24 mouse cellular contexts compared by ENCODE assay signal in genomic region chr11:118219066-118219465, GRCm38 (mm10).
"Had no signal": no experiment of that assay in that cellular context is flagged by ENCODE, and none has a peak within 500 bp of the region (broad histone marks: within the 10 kb centered on the region; RNA-seq: fewer than 3 reads in every experiment).

No protein-coding gene starts in this region.

- ATAC-seq: hindbrain, postnatal 0 days; inflammation-experienced regulatory T-cells, adult 6 months; intestine, embryonic 15.5 days; intestine, postnatal 0 days had no signal

- H3K4me3 ChIP-seq: heart, adult 2 months; heart, embryonic 13.5 days; heart, embryonic 15.5 days; hindbrain, embryonic 13.5 days; hindbrain, embryonic 15.5 days; intestine, embryonic 15.5 days; layer of hippocampus, adult 2 months; left cerebral cortex, adult 2 months; limb, embryonic 10.5 days; limb, embryonic 12.5 days had no signal

- H3K4me1 ChIP-seq: hindbrain, embryonic 15.5 days had no signal

- DNase-seq: gastrocnemius, postnatal 10 days; gastrocnemius, postnatal 25 days; heart, adult 11 months; heart, adult 2 months; heart, postnatal 14 days; heart, postnatal 36 days; kidney, adult 18-20 months; kidney, adult 8-10 months; kidney, postnatal 10 days; kidney, postnatal 25 days; kidney, postnatal 4 days; liver had no signal

- H3K27ac ChIP-seq: heart, embryonic 13.5 days; heart, embryonic 15.5 days; hindbrain, embryonic 13.5 days; hindbrain, embryonic 15.5 days; hindbrain, postnatal 0 days; intestine, embryonic 15.5 days; left cerebral cortex, adult 2 months; limb, embryonic 10.5 days; limb, embryonic 12.5 days had no signal
